Mouse (Mus musculus): ENCODE results near the gene Macrod2. TPM values are rescaled to one million over a fixed set of nuclear protein-coding genes. Genes with fewer than 3 reads are reported as not detected.

Macrod2 gene
- 45.9 and 47.6 TPM in 2 replicates for polyA plus RNA-seq (2014; fragmentation: Nextera tagmentation; extraction: Ambion mirVana)

DNA sequence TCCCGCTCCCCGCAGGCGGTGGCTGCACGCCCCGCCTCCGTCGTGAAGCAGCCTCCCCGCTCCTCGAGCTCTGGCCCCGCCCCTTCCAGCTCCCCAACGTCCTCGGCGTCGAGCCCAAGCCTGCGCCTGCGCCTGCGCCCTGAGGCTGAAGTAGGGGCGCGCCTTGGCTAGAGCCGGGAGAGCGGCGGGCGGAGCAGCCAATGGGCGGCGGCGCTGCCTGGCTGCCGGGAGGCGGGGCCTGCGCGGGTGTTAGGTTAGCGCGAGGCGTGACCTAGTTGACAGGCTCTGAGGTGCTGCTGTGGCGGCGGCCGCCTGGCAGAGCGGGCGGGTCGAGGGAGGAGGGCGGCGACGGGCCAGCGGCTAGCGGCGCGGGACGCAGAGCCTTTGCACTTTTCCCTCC, at the start of gene Macrod2:
Gene Macrod2 (plus strand): TSS at position 131 of the 400 bp plus-strand sequence.
- H3K4me2 ChIP-seq (ENCODE audit: low read depth, low read length, severe bottlenecking) = peak within 1 kb of the TSS; percentile 78
- H3K36me3 ChIP-seq (ENCODE audit: control insufficient read depth, insufficient read depth, low read length) = no peaks in the 10 kb centered on the region
- no peaks in the 10 kb centered on the region for H3K9me3 ChIP-seq (ENCODE audit: control insufficient read depth, low read length)
- peak; percentile 99 for DNase-seq (ENCODE audit: low spot score)
- H3K27me3 ChIP-seq (ENCODE audit: control insufficient read depth, insufficient read depth, low read length) = no peaks in the 10 kb centered on the region
- peaks cover 2% of the 10 kb centered on the region; the same call in 1 of the 2 replicates for H3K4me1 ChIP-seq (replicated peaks; ENCODE audit: control insufficient read depth, insufficient read depth, low read length)
- ATAC-seq (replicated peaks; ENCODE audit: low FRiP score) = peak; percentile 99
- no peak within 1 kb of the TSS for H3K27ac ChIP-seq (ENCODE audit: low read depth, low read length)
- H3K9ac ChIP-seq (ENCODE audit: low read length) = peak within 1 kb of the TSS; percentile 72
- WGBS = under 1% methylated on average over 34 of the region's 47 CpGs
- peak within 1 kb of the TSS; percentile 68 for H3K4me3 ChIP-seq (ENCODE audit: low read depth, low read length)

DNA sequence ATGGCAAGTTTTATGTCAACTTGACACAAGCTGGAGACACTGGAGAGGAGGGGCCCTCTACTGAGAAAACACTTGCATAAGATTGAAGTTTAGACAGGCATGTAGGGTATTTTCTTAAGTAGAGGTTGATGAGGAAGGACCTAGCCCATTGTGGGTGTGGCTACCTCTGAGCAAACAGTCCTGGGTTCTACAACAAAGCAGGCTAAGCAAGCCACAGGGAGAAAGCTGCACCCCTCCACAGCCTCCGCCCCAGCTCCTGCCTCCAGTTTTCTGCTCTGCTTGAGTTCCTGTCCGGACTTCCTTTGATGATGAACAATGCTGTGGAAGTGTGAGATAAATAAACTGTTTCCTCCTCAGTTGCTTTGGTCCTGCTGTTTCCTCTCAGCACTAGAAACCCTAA, 35.2 kb upstream of the Macrod2 start:
- Histone ChIP-seq H3K36me3 (ENCODE audit: control insufficient read depth, insufficient read depth, low read length) (no peaks in the 10 kb centered on the region), H3K9ac (ENCODE audit: low read length) (no peak overlapping the region), H3K27ac (ENCODE audit: low read depth, low read length) (no peak overlapping the region), H3K27me3 (ENCODE audit: control insufficient read depth, insufficient read depth, low read length) (no peaks in the 10 kb centered on the region), H3K4me2 (ENCODE audit: low read depth, low read length, severe bottlenecking) (no peak overlapping the region), H3K4me1 (replicated peaks; ENCODE audit: control insufficient read depth, insufficient read depth, low read length) (no peaks in the 10 kb centered on the region), H3K4me3 (ENCODE audit: low read depth, low read length) (no peak overlapping the region), H3K9me3 (ENCODE audit: control insufficient read depth, low read length) (no peaks in the 10 kb centered on the region)
- DNase-seq (ENCODE audit: low spot score) = no peak
- 58% methylated on average over 2 of the region's 2 CpGs for WGBS
- no peak for ATAC-seq (replicated peaks; ENCODE audit: low FRiP score)

DNA sequence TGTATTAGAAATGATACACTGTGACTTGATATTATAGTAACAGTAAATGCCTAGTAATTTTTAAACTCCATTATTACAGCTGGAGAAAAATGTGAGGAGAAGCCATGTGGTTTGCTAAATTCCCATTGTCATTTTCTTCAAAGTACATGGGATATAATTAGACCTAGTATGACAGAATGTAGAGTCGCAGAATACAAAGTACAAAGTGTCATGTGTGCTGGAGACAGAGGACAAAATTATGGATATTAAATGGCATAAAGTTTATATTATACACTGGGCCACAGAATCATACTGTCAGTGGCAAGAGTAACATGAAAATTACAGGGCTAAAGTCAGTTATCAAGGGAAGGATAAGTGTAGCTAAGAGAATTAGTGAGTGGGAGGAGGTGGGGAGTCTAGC, 30.3 kb upstream of the Macrod2 start:
- Histone ChIP-seq H3K27ac (ENCODE audit: low read depth, low read length) (no peak overlapping the region), H3K9me3 (ENCODE audit: control insufficient read depth, low read length) (no peaks in the 10 kb centered on the region), H3K36me3 (ENCODE audit: control insufficient read depth, insufficient read depth, low read length) (no peaks in the 10 kb centered on the region), H3K9ac (ENCODE audit: low read length) (no peak overlapping the region), H3K4me3 (ENCODE audit: low read depth, low read length) (no peak overlapping the region), H3K4me1 (replicated peaks; ENCODE audit: control insufficient read depth, insufficient read depth, low read length) (no peaks in the 10 kb centered on the region), H3K27me3 (ENCODE audit: control insufficient read depth, insufficient read depth, low read length) (no peaks in the 10 kb centered on the region), H3K4me2 (ENCODE audit: low read depth, low read length, severe bottlenecking) (no peak overlapping the region)
- ATAC-seq (replicated peaks; ENCODE audit: low FRiP score) (no peak), DNase-seq (ENCODE audit: low spot score) (no peak)
- 81% methylated on average over 1 of the region's 1 CpGs for WGBS

DNA sequence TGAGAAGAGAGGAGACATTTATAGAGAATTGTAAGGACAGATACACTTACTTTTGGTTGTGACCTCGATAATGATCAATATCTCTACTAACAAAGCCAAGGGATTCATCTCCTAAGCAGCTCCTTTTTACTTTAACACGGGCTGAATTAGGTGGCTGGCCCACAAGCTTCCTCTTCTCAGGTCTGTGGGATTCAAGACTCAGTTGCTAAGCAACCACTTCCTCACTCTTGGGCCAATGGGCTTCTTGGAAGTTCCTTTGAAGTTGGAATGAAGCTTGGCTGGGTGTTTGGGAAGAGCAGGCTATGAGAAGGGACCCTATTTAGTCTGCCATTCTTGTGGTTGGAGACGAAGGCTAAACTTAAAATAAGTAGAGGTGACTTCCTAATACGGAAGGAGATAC, 5.6 kb upstream of the Macrod2 start, which contains the start of gene Sel1l2:
Gene Sel1l2 (minus strand): TSS at position 182 of the 400 bp plus-strand sequence.
- Histone ChIP-seq H3K9me3 (ENCODE audit: control insufficient read depth, low read length) (no peaks in the 10 kb centered on the region), H3K4me2 (ENCODE audit: low read depth, low read length, severe bottlenecking) (no peak within 1 kb of the TSS), H3K9ac (ENCODE audit: low read length) (no peak within 1 kb of the TSS), H3K27me3 (ENCODE audit: control insufficient read depth, insufficient read depth, low read length) (no peaks in the 10 kb centered on the region), H3K27ac (ENCODE audit: low read depth, low read length) (no peak within 1 kb of the TSS), H3K36me3 (ENCODE audit: control insufficient read depth, insufficient read depth, low read length) (no peaks in the 10 kb centered on the region), H3K4me1 (replicated peaks; ENCODE audit: control insufficient read depth, insufficient read depth, low read length) (no peaks in the 10 kb centered on the region), H3K4me3 (ENCODE audit: low read depth, low read length) (no peak within 1 kb of the TSS)
- WGBS = 32% methylated on average over 4 of the region's 4 CpGs
- DNase-seq (ENCODE audit: low spot score) (no peak), ATAC-seq (replicated peaks; ENCODE audit: low FRiP score) (no peak; the same call in 1 of the 2 replicates)

DNA sequence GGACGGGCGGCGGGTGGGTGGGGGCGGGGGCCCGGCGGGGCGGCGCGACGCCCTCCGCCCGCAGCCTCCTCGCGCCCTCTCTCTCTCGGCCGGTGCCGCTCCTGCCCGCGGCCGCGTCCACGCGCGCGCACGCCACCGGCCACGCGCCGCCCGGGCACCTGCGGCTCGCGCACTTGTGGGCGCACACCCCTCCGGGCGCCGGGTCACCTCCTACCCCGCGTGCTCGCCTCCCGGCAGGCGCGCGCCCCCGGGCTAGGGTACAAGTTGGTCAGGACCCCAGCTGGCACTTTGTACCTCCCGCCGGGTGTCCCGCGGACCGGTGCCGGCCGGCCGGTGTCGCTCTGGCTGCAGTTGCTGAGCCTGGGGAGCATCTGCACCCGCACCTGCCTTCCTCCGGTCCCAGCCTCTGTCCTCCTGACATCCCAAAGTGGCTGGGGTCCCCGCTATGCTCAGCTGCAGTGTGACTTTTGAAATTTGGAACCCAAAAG, 679 bp downstream of the Macrod2 start:
- ATAC-seq (replicated peaks; ENCODE audit: low FRiP score) = peak; percentile 73
- peak; percentile 80 for DNase-seq (ENCODE audit: low spot score)
- Histone ChIP-seq H3K9me3 (ENCODE audit: control insufficient read depth, low read length) (no peaks in the 10 kb centered on the region), H3K9ac (ENCODE audit: low read length) (peak overlapping the region; percentile 72), H3K27me3 (ENCODE audit: control insufficient read depth, insufficient read depth, low read length) (no peaks in the 10 kb centered on the region), H3K4me2 (ENCODE audit: low read depth, low read length, severe bottlenecking) (peak overlapping the region; percentile 78), H3K4me1 (replicated peaks; ENCODE audit: control insufficient read depth, insufficient read depth, low read length) (peaks cover 2% of the 10 kb centered on the region; the same call in 1 of the 2 replicates), H3K36me3 (ENCODE audit: control insufficient read depth, insufficient read depth, low read length) (no peaks in the 10 kb centered on the region), H3K27ac (ENCODE audit: low read depth, low read length) (no peak overlapping the region), H3K4me3 (ENCODE audit: low read depth, low read length) (peak overlapping the region; percentile 68)
- WGBS = 0% methylated on average over 19 of the region's 58 CpGs

DNA sequence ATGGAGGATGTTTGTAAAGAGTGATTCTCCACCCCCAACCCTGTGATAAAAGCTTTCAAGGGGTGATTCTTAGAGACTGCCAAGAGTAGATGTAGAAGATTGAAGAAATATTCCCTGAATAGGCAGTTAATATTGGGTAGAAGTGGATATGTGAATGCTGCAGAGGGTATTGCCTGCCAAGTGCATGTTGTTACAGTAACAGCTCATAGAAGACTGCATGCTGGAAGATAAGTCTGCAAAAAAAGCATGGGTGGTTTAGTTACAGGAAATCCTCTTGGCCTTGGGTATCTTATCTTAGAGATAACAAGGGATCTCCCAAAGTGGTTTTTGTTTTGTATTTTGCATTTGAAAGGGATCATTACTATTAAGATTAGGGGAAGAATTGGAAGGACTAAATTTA, 30.7 kb downstream of the Macrod2 start:
- no peaks in the 10 kb centered on the region for H3K9me3 ChIP-seq (ENCODE audit: control insufficient read depth, low read length)
- H3K36me3 ChIP-seq (ENCODE audit: control insufficient read depth, insufficient read depth, low read length) = no peaks in the 10 kb centered on the region
- H3K27me3 ChIP-seq (ENCODE audit: control insufficient read depth, insufficient read depth, low read length) = no peaks in the 10 kb centered on the region
- no peak overlapping the region for H3K4me2 ChIP-seq (ENCODE audit: low read depth, low read length, severe bottlenecking)
- ATAC-seq (replicated peaks; ENCODE audit: low FRiP score) (no peak), DNase-seq (ENCODE audit: low spot score) (no peak)
- H3K9ac ChIP-seq (ENCODE audit: low read length) = no peak overlapping the region
- H3K4me1 ChIP-seq (replicated peaks; ENCODE audit: control insufficient read depth, insufficient read depth, low read length) = no peaks in the 10 kb centered on the region
- H3K4me3 ChIP-seq (ENCODE audit: low read depth, low read length) = no peak overlapping the region
- H3K27ac ChIP-seq (ENCODE audit: low read depth, low read length) = no peak overlapping the region

DNA sequence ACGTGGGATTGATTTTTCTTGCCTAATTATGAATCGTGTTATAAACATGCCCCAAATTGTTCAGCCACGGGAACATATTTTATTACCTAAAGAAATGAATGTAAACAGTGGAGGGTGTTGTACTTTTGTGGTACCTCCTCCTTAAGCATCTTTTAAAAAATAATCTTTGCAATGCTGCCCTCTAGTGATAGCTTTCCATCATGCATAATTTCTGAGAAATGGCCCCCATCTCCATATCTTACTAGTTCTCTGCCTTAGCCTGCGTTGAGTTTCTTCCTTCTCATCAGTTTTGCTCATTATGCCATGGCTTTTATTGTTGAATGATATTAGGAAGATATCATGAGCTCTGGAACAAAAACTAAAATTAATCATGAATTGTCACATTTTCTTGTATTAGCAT, 32.2 kb downstream of the Macrod2 start:
- H3K4me3 ChIP-seq (ENCODE audit: low read depth, low read length) = no peak overlapping the region
- H3K27ac ChIP-seq (ENCODE audit: low read depth, low read length) = no peak overlapping the region
- no peak for DNase-seq (ENCODE audit: low spot score)

DNA sequence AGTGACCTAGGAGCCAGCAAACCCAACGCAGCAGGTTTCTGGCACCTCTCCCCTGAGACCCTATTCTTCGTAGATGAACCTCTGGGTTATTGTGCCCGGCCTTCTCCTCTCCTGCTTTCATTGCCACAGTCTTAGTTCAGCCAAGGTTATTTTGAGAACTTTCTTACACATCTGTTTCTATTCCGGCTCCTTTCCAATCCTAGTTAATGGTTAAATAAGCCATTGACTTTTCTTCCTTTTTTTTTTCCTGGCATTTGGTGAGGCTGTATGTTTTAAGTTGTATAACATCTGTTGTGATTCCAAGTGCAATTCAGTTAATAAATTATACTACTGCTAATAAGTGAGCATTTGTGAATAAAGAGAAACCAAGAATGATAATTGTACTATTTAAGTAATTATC, 44.0 kb downstream of the Macrod2 start:
- Histone ChIP-seq H3K4me1 (replicated peaks; ENCODE audit: control insufficient read depth, insufficient read depth, low read length) (no peaks in the 10 kb centered on the region), H3K4me2 (ENCODE audit: low read depth, low read length, severe bottlenecking) (no peak overlapping the region), H3K27me3 (ENCODE audit: control insufficient read depth, insufficient read depth, low read length) (no peaks in the 10 kb centered on the region), H3K27ac (ENCODE audit: low read depth, low read length) (no peak overlapping the region), H3K9ac (ENCODE audit: low read length) (no peak overlapping the region), H3K36me3 (ENCODE audit: control insufficient read depth, insufficient read depth, low read length) (no peaks in the 10 kb centered on the region), H3K4me3 (ENCODE audit: low read depth, low read length) (no peak overlapping the region), H3K9me3 (ENCODE audit: control insufficient read depth, low read length) (no peaks in the 10 kb centered on the region)
- 84% methylated on average over 4 of the region's 4 CpGs for WGBS
- ATAC-seq (replicated peaks; ENCODE audit: low FRiP score) (no peak), DNase-seq (ENCODE audit: low spot score) (no peak)

More for the DNA sequence above, 32.2 kb downstream of the Macrod2 start:
- no peaks in the 10 kb centered on the region for H3K27me3 ChIP-seq (ENCODE audit: control insufficient read depth, insufficient read depth, low read length)
- 23% methylated on average over 4 of the region's 4 CpGs for WGBS
- no peaks in the 10 kb centered on the region for H3K4me1 ChIP-seq (replicated peaks; ENCODE audit: control insufficient read depth, insufficient read depth, low read length)
- peak; percentile 66 for ATAC-seq (replicated peaks; ENCODE audit: low FRiP score)
- no peaks in the 10 kb centered on the region for H3K9me3 ChIP-seq (ENCODE audit: control insufficient read depth, low read length)
- H3K9ac ChIP-seq (ENCODE audit: low read length) = no peak overlapping the region
- no peaks in the 10 kb centered on the region for H3K36me3 ChIP-seq (ENCODE audit: control insufficient read depth, insufficient read depth, low read length)
- no peak overlapping the region for H3K4me2 ChIP-seq (ENCODE audit: low read depth, low read length, severe bottlenecking)

DNA sequence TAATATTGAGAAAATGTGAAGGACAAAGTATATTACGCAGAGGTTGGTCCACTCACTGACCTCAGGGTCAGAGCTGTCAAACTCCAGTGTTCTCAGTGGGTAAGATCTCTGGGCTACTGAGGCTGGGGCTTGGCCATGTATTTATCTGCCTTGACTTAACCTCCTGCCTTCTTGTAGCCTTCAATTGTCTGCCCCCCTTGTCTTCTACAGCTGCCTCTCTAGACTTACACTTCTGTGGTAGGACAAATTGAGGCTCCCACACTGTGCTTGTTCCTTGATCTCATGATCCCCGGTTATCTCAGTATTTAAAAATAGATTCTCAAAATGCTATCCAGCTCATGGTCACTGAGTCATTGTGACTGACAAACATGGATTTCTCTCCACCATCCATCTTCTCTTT, 53.5 kb downstream of the Macrod2 start:
- no peak for ATAC-seq (replicated peaks; ENCODE audit: low FRiP score)
- H3K4me2 ChIP-seq (ENCODE audit: low read depth, low read length, severe bottlenecking) = no peak overlapping the region
- no peak overlapping the region for H3K4me3 ChIP-seq (ENCODE audit: low read depth, low read length)
- no peak overlapping the region for H3K9ac ChIP-seq (ENCODE audit: low read length)
- WGBS = 79% methylated on average over 2 of the region's 2 CpGs
- H3K9me3 ChIP-seq (ENCODE audit: control insufficient read depth, low read length) = no peaks in the 10 kb centered on the region
- no peak overlapping the region for H3K27ac ChIP-seq (ENCODE audit: low read depth, low read length)
- H3K27me3 ChIP-seq (ENCODE audit: control insufficient read depth, insufficient read depth, low read length) = no peaks in the 10 kb centered on the region
- no peaks in the 10 kb centered on the region for H3K36me3 ChIP-seq (ENCODE audit: control insufficient read depth, insufficient read depth, low read length)
- DNase-seq (ENCODE audit: low spot score) = no peak
- no peaks in the 10 kb centered on the region for H3K4me1 ChIP-seq (replicated peaks; ENCODE audit: control insufficient read depth, insufficient read depth, low read length)
